Mouse (Mus musculus): ENCODE results near the gene Emp3.
"Not testable (repeated sequence)": the region's sequence is repeated elsewhere in the genome, so short reads cannot be mapped to it uniquely, and the experiment has no call there.

Emp3 gene

DNA sequence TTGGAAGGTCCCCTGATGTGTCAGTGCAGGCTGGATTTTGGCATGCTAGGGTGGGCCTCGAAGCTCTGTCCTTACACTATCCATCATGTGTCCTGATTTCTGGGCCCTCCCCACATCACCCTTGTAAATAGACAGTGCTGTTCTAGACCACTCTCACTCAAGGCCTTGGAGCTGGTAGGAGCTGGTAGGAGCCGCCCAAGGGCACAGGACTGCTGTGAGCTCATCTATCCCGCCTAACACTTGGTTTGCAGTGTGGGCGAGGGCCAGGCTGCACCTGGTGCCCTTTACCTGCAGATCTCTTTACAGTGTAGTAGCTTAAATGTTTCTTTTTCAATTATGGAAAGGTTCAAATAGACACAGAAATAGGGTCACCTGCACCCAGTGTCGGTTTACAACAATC lies 6.2 kb downstream of the Emp3 start:
- DNase-seq (ENCODE audit: low spot score): no peak

DNA sequence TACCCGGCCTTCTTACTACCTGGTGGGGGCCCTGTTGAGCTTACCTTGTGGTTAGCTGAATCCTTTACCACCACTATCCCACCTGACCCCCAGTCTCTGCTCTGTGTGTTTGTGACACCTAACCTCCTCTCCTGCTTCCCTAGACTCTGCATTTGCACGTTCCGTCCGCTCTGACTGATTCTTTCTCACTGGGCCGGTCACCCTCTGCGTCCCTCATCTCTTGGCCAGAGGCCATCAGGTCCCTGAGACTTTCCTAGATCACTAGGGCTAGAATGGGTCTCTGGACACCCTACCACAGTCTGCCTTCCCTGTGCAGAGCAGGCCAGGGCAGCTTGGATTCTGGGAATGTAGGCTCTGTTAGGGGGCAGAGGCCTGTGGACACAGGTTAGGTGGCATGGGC lies 7.1 kb downstream of the Emp3 start:
- no peak for DNase-seq (ENCODE audit: low spot score)

DNA sequence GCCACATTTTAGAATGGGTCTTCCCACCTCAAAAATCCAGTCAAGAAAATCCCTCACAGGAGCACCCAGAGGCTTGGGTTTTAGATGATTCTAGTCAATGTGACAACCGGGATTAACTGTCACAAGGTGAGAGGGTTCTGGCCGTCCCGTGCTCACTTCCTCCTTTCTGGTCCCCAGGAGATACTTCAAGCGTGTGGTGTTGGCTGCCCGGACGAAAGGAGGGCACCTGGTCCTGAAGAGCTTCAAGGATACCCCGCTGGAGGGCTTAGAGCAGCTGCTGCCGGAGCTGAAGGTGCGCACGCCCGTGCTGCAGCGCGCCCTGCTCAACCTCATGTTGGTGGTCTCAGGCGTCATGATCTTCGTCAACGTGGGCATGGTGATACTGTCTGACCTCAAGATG lies 12.1 kb downstream of the Emp3 start:
- DNase-seq (ENCODE audit: low spot score): no peak

DNA sequence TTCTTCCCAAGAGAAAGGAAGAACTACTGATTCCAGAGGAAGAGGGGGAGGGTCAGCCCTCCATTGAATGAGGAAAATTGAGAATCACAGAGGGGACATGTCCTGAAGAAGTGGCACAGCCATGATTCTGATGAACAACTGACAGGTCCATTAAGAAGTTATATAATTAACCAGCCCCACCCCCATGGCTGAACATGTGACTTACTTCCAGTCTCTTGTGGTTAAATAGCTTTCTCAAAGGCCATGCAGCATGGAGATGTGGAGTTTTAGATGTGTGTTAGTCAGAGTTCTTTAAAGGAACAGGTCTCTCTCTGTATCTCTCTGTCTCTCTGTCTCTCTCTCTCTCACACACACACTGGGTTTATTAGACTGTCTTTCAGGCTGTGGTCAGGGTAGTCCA lies 12.8 kb downstream of the Emp3 start:
- DNase-seq (ENCODE audit: low spot score): no peak

DNA sequence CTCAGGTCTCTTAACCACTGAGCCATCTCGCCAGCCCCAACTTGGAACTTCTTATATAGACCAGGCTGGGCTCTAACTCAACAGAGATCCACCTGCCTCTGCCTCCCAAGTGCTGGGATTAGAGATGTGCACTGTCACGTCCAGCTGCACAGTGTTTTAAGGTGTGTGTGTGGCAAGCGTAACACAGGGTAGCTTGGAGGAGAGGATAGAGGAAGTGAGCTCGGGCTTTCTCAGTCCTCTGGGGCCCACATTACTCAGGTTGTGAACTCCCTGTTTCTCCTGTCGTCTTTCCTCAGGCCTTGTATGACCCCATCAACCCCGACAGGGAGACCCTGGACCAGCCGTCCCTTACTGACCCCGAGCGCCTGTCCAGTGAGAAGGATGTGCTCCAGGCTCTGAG lies 14.6 kb downstream of the Emp3 start:
- DNase-seq (ENCODE audit: low spot score): no peak

DNA sequence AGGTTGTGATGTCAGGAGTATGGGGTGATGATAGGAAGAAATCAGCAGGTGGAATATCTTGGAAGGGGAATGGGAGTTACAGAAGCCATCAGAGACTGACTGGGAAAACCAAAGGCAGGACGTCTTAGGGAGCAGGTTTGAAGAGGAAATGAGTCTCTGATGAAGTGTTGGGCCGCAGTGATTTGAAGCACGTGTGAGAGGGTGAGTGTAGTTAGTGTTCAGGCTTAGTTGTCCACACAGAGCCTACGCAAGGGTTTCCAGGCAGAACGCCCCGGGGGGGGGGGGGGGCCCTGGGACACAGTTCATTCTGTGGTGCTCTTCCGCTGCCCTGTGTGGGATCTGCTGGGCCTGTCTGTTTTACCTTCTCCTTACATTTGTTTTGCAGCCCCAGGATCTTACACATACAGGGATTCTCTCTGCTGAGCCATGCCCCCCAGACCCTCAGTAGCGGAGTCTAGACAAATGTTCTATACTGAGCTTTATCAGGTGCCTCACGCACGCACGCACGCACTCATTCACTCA lies 18.7 kb downstream of the Emp3 start:
- no peak for DNase-seq (ENCODE audit: low spot score)

DNA sequence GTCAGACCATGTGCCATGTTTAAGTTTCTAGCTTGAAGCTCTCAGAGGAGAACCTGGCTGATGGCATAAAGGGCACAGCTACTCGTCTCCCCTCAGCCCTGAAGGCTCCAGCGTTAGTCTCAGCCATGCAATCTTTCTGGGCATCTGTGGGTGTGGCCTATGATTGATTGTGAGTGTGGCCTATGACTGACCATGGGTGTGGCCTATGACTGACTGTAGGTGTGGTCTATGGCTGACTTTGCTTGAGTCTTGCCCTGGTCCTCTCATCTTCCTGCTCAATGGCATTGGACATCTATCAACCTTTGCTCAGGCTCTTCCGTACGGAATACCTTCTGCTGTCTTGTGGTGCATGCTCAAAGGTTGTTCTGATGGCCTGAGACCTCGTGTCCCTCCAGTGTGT lies 19.6 kb downstream of the Emp3 start:
- no peak for DNase-seq (ENCODE audit: low spot score)

DNA sequence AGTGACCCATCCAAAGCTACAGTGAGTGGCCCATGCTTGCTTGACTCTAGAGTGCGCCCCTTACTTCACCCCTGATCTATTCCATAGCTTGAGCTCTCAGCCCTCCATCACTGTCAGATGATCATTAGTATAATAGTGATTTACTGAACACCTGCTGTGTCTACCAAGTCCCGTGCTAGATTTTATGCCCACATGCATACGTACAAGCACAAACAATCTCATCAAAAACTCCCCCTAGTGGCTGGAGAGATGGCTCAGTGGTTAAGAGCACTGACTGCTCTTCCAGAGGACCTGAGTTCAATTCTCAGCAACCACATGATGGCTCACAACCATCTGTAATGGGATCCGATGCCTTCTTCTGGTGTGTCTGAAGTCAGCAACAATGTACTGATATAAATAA lies 23.1 kb downstream of the Emp3 start:
- not testable (repeated sequence) for DNase-seq (ENCODE audit: low spot score)

DNA sequence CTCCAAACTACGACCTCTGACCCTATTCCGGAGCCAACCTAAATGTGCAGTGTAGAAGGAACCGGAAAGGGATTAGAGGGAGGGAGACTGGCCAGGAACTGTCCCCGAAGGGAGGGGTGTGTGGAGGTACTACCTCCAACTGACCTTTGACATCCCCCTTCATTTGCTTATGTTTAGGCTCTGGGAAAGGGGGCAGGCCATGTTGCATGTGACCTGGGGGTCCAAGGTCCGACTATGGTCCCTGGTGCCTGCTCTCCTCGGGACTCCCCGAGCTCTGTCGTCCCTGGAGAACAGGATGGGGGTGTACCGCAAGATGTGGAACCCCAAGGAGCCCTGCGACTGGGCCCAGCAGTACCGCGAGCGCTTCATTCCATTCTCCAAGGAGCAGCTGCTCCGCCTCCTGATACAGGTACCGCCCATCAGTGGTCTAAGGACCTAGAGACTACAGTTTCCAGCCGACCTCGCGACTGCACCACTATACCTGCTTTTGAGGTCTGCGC lies 23.9 kb downstream of the Emp3 start:
- DNase-seq (ENCODE audit: low spot score): peak; percentile 71

DNA sequence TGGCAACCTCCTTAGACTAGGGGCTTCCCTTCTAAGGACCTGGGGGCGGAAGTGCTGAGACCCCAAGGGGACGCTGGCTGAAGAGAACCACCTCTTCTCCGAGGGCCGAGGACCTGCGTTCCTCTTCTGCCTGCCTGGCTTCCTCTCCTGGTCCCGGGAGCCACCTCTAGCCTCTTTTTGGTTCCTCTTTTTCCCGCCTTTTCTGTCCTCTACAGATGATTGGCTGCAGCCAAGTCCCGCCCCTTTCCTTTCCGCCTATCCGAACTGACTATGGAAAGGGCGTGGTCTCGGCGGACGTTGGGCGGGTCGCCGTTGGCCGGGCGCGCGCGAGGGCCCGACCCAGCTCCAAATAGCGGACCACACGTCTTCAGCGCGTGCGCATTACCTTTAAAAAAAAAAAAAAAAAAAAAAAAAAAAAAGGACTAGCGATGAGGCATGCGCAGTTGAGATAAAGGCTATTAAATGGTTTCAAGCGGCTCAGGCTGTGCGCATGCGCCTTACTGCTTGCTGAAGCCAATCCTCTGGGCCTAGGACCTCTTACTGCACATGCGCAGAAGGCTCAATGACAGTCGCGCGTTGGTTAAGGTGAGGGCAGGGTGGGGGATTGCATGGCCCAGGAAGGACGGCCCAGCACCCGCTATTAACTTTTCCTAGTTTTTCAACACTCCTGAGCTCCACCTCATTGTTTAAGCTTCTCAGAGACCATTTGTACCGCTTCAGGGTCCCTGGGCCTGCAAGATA lies 24.5 kb downstream of the Emp3 start, which contains the start of the genes Syngr4 and Tmem143:
Gene Syngr4, minus strand, starts transcription at position 198 of the 741 bp plus-strand sequence.
Gene Tmem143, plus strand, starts transcription at position 425 of the 741 bp plus-strand sequence.
- DNase-seq (ENCODE audit: low spot score): peak; percentile 98

DNA sequence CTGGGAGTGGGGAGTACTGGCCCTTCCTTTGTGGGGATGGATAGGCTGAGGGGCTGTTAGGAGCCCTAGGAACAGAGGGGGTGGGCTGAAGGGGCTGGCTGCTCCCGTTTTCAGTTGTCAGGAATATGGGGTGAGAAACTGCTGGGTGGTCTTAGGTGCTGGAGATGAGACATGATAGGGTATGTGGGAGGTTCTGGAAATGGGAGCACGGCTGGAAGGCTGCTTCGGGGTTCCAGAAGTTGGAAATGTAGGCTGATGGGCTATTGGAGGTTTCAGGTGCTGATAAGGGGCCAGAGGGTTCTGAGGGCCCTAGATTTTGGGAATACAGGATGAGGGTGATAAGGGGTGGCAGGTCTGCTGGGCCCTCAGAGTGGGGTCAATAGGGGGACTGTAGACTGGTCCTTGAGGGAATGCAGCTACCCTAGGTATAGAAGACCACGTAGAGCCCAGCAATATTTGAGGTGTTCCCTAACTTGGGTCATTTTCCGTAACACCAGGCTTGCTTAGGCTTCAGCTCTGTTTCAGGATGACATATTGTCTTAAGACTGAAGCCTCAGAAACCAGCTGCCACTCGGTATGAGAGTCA lies 25.2 kb downstream of the Emp3 start:
- no peak for DNase-seq (ENCODE audit: low spot score)

DNA sequence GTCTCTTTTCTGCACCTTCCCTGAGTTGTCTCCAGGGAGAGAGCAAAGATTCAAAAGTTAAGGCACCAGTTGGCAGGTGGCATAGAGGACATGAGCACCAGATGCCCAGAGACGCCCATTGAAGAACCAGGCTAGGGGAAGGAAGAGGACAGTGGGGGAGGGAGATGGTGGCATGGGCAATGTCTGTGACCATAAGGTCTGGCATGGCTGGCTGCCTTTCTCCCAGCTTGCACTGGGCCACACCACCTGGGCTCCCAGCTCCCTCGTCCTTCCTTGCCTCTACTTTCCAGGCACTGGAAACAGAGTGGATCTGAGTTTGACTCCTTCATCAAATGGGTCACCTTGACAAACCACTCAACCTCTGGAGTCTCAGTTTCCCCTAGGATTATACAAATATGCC lies 28.6 kb downstream of the Emp3 start:
- no peak for DNase-seq (ENCODE audit: low spot score)

DNA sequence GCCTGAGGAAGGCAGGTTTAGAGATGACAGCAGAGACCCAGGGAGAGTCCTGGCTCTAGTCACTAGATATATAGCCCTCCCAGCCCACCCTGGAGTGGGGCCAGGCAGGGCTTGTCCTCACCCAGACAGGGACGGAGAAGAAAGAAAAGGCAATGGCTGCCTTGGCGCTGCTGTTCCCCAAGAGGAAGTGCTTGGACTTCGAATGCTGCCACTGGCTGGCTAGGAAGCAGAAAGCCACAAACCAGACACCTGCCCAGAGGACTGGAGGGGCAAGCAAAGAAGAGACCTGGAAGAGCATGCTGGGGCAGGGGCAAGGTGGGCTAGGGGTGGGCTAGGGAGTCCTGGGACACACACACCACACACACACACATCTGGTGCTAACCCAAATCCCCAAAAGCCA lies 34.0 kb downstream of the Emp3 start:
- no peak for DNase-seq (ENCODE audit: low spot score)

DNA sequence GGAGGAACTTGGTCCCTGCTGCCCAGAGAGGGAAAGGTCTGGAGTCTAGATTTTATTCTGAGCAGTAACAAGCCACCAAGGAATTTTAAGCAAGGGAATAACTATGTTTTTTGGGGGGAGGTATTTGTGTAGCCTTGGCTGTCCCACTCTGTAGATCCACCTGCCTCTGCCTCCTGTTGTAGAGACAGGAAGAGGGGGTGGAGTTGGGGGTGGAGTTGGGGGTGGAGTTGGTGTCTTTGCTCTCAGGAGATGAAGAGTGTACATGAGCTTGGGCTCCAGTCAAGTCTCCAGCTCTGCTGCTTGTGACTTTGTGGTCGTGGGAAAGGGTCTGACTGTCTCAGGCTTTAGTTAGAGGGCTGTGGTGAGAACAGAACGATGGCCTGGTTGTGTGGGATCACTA lies 40.2 kb downstream of the Emp3 start:
- DNase-seq (ENCODE audit: low spot score): no peak

DNA sequence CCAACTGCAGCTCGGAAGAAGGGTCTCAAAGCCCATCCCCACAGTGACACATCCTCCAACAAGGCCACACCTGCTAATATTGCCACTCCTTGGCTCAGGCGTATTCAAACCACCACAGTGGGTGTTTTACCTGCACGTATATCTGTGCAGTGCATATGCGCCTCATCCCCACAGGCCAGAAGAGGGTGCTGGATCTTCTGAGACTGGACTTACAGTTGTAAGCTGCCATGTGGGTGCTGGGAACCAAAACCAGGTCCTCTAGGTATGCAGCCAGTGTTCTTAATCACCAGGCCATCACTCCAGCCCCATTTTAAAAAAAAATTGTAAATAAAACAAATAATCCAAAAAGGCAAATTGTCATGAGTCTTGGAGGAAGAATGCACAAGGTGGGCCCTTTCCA lies 40.7 kb downstream of the Emp3 start:
- DNase-seq (ENCODE audit: low spot score): no peak

DNA sequence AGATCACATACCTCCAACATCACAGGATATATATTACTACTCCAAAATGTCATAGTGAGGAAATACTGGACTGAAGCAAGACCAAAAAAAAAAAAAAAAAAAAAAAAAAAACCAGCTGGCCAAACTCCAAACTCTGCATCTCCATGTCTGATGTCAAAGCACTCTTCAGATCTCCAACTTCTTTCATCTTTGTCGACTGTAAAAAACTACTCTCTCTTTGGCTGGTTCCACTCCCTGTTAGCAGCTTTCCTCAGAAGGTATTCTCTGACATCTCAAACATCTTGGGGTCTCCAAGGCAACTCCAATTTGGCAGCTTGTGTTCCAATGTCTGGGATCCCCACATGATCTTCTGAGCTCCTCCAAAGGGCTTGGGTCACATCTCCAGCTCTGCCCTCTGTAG lies 42.9 kb downstream of the Emp3 start, which contains the start of gene Grin2d:
Gene Grin2d, minus strand, starts transcription at position 101 of the 400 bp plus-strand sequence.
- DNase-seq (ENCODE audit: low spot score): not testable (repeated sequence)

DNA sequence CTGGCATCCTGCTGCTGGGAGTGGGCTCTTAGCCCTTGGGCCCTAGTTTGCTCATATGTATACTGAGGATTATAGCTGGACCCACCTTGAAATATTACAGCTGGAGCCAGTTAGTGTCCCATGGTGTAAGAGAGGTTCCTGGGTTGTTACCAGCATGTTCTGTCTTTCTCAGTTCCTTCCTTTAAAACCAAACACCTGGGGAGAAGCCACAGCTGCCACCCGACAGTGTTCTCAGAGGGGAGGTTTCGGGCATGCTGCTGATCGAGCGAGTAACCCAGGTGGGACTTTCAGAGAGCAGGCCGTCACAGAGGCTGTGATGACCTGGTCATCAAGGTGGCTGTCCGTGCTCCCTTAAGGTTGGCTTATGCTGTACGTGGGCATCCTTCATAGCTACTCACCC lies 44.3 kb downstream of the Emp3 start:
- no peak for DNase-seq (ENCODE audit: low spot score)

DNA sequence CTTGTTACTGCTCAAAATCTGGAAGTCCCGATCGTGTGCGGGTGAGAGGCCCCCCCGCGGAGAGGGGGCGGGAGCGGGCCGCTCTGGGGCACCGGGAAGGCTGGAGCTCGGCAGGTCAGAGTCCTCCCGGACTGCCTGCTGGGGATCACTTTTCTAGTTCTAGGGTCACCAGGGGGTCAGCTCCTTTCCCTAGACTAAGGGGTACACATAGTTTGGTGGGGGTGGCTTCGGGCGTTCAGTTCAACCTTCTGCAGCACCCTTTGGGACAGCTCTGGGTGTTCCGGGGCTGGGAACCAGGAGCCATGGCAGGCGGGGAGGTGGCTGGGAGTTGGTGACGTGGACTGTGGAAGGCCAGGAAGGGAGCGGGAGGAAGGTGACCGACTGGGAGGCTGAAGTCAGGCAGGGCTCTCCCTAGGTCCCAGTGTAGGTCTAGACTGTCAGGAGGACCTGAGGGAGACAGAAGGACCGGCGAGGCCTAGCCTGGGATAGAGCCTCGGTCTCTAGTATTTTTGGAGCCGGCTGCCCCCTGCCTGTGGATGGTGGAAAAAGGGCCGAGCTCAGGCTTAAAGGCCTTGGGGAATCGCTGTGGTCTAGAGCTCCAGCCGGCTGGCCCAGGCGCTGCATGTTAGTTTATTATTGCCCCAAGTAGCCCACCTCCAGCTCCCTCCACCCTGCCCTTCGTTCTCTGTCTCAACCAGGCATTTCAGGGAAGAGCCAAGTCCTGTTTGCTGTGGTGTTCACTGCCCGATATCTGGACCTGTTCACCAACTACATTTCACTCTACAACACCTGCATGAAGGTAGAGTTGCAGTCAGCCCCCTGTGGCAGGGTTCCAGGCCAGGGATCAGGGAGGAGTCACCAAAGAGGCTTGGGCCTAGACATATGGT lies 47.9 kb downstream of the Emp3 start:
- DNase-seq (ENCODE audit: low spot score): peak; percentile 74

DNA sequence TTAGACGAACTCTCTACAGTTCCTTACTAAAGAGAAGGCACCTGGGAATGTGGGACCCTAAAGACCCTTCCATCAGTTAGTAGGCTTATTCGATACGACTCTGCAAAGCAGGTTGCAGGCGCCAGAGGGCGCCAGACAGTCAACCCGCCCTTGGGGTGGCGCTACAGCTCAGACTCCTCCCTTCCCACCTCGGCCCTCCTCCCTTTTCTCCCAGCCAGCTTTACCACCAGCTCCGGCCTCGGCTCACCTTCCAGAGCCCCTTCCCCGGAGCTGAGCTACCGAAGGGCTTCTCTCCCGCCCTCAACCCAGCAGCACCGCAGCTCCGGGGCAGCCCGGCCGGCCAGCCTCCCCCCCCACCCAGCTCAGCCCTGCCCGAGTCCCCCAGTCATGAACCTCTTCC lies 48.6 kb downstream of the Emp3 start, which contains the start of gene Kdelr1:
Gene Kdelr1, plus strand, starts transcription at position 149 of the 400 bp plus-strand sequence.
- peak; percentile 94 for DNase-seq (ENCODE audit: low spot score)

DNA sequence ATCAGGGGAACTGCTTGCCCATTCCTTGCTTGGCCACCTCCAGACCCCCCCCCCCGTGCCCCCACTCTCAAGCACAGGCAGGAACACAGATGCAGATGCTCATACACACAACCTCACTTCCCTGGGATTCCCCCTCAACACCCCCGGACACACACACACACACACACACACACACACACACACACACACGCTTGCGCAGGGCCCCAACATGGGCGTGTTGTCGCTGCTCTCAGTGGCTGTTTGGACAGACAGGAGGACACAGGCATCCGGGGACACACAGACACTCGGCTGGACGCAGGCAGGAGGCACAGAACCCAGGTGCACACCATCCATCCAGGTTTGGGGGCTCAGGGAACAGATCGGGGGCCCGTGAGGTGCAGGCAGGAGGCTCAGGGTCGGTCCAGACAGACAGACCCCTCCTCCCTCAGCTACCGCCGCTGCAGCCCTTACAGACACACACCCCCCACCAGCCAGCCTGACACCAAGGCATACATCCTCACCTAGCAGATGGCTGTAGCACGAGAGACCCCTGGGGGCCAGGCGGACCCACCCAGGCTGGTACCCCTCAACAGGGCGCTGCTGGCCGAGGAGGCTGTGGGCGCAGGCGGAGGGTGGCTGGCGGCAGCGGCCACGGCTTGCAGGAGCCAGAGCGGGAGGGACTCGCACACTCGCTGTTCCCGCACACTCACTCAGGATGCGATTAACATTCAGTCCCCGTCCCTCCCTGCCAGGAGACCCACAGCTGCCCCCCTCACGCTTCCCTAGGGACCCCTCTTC lies 50.7 kb downstream of the Emp3 start:
- DNase-seq (ENCODE audit: low spot score): no peak

DNA sequence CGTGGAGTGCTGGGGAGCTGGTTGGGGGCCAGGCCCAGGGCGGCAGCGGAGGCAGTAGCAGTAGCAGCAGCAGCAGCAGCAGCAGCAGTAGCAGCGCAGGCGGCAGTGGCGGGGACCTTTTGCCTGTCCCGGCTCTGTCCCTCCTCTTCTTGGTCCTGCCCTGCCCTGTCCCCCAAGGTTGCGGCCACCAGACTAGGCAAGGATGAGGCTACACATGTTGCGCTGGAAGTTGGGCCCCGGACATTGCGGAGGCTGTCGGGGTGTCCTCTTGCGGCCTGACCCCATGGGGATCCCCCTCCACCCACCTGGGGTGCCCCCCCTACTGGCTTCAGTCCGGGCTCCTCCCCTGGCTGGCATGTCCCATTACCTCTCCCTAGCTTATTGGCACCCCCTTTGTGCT lies 51.4 kb downstream of the Emp3 start:
- DNase-seq (ENCODE audit: low spot score): peak; percentile 55

Measured in testis, postnatal 10 days (tissue).